In genomic region chr17:52649186-52649585, GRCm38 (mm10) we compare ENCODE assay signal across 12 mouse cellular contexts. TPM values are rescaled to one million over a fixed set of nuclear protein-coding genes. Genes with fewer than 3 reads are reported as not detected.
DNase-seq lines count a peak whose midpoint lies in the region; TF ChIP-seq lines count a peak whose summit lies in the region.
"Had no signal": no experiment of that assay in that cellular context is flagged by ENCODE, and none has a peak within 500 bp of the region (broad histone marks: within the 10 kb centered on the region; RNA-seq: fewer than 3 reads in every experiment).

No protein-coding gene starts in this region.

- no peaks in the 10 kb centered on the region for H3K36me3 ChIP-seq in ES-Bruce4 (ENCODE audit: control insufficient read depth, insufficient read depth, low read length, poor library complexity, severe bottlenecking)

- H3K27ac ChIP-seq in ES-Bruce4 (ENCODE audit: insufficient read depth, low read length), result no peak overlapping the region

- no peaks in the 10 kb centered on the region for H3K9me3 ChIP-seq in ES-Bruce4 (replicated peaks; ENCODE audit: control insufficient read depth, insufficient read depth, low read length, poor library complexity, severe bottlenecking)

- no peaks in the 10 kb centered on the region for H3K27me3 ChIP-seq in ES-Bruce4 (ENCODE audit: control insufficient read depth, insufficient read depth, low read length, poor library complexity, severe bottlenecking)

- DNase-seq in kidney, postnatal 10 days, result peak; percentile 6
- no peak for DNase-seq in kidney, adult 18-20 months
- peak; percentile 4 for DNase-seq in 416B (ENCODE audit: low read depth)
- DNase-seq in naive thymus-derived CD4-positive, alpha-beta T cell, adult 2 months (ENCODE audit: low read depth), result peak; percentile 28
- DNase-seq in B cell, adult 2 months, result no peak
- DNase-seq in heart, adult 18-20 months, result no peak
- DNase-seq: cerebellum, adult 8-10 months; lung, postnatal 10 days had no signal

- no peaks in the 10 kb centered on the region for H3K4me1 ChIP-seq in ES-Bruce4 (ENCODE audit: control insufficient read depth, insufficient read depth, low read length)

- no peak for TF ChIP-seq POLR2A in ES-Bruce4 (IDR thresholded peaks at IDR 0.05; ENCODE audit: insufficient read depth, low read length)

- H3K9ac ChIP-seq in ES-Bruce4 (ENCODE audit: low read depth, poor library complexity, severe bottlenecking), result no peak overlapping the region

- TF ChIP-seq EP300 in ES-Bruce4 (IDR thresholded peaks at IDR 0.05; ENCODE audit: insufficient read depth, low read depth, low read length), result no peak

- no peak overlapping the region for H3K4me3 ChIP-seq in ES-Bruce4 (ENCODE audit: low read depth, low read length)
- H3K4me3 ChIP-seq: erythroblast, embryonic 14.5 days; myocyte had no signal

- peak; percentile 69 for TF ChIP-seq CTCF in ES-Bruce4 (IDR thresholded peaks at IDR 0.05; ENCODE audit: low read depth, low read length)

RNA-seq across cellular contexts. Expression of gene Kcnh8, which starts 46.7 kb away (rescaled TPM):
- 0.24 and 0.51 TPM in 2 replicates for polyA plus RNA-seq in ES-Bruce4 (2011; ENCODE audit: insufficient read depth, insufficient read length, low read depth, missing spikeins)
- not detected for total RNA-seq in heart, adult 18-20 months (2021)
- polyA plus RNA-seq: erythroblast, embryonic 14.5 days; inflammation-experienced regulatory T-cells, adult 6 months; myocyte had no signal

Comparison
In these comparisons a context has a peak if more than half of its experiments do, and no peak if none do; other contexts are left out.
1. DNase-seq: peak in kidney, postnatal 10 days (single experiment), 416B (single experiment) and naive thymus-derived CD4-positive, alpha-beta T cell, adult 2 months (single experiment); none in kidney, adult 18-20 months (single experiment), B cell, adult 2 months (0 of 2) and heart, adult 18-20 months (0 of 2).